Mouse (Mus musculus): ENCODE measurements around the gene Rerg.

- TF ChIP-seq MYOD1 (IDR thresholded peaks at IDR 0.05; ENCODE audit: control insufficient read depth in 1 of 3, insufficient read length in 2 of 3, low read depth in 2 of 3) (no peak), CEBPB (IDR thresholded peaks at IDR 0.05; ENCODE audit: insufficient read depth, poor library complexity, severe bottlenecking) (no peak)
Measured at GRCm38 (mm10) chr6:137017216-137017973, 152.9 kb downstream of the Rerg start.
